Mouse (Mus musculus) midbrain, embryonic 15.5 days (tissue): ENCODE results near the gene Ak1. TPM values are rescaled to one million over a fixed set of nuclear protein-coding genes. Genes with fewer than 3 reads are reported as not detected.

Experiments used
- ATAC-seq: fragments of 200-750 bp; cut with Nextera tagmentation; replicated peaks from 2 replicates; pipeline ENCODE4 v1.8.0; 2017; ENCODE audit warnings: moderate TSS enrichment
- H3K27ac ChIP-seq: fragments of 300-500 bp; sonication (generic); 2 replicates; pipeline ENCODE4 v1.5.1; 2015; ENCODE audit warnings: mild to moderate bottlenecking, inconsistent platforms
- H3K27me3 ChIP-seq: fragments of 300-500 bp; sonication (generic); replicated peaks from 2 replicates; pipeline ENCODE4 v1.6.1; 2015; ENCODE audit warnings: inconsistent platforms
- H3K36me3 ChIP-seq: fragments of 300-500 bp; sonication (generic); replicated peaks from 2 replicates; pipeline ENCODE4 v1.6.1; 2015; ENCODE audit warnings: inconsistent platforms
- H3K4me1 ChIP-seq: fragments of 300-500 bp; sonication (generic); 2 replicates; pipeline ENCODE4 v1.6.1; 2015; ENCODE audit warnings: inconsistent platforms
- H3K4me2 ChIP-seq: fragments of 300-500 bp; sonication (generic); 2 replicates; pipeline ENCODE4 v1.6.1; 2015; ENCODE audit warnings: inconsistent platforms, mild to moderate bottlenecking, moderate library complexity
- H3K4me3 ChIP-seq: fragments of 300-500 bp; sonication (generic); 2 replicates; pipeline ENCODE4 v1.5.1; 2015; ENCODE audit warnings: mild to moderate bottlenecking, inconsistent platforms
- H3K9ac ChIP-seq: fragments of 300-500 bp; sonication (generic); 2 replicates; pipeline ENCODE4 v1.6.1; 2015; ENCODE audit warnings: mild to moderate bottlenecking, inconsistent platforms
- H3K9me3 ChIP-seq: fragments of 300-500 bp; sonication (generic); 2 replicates; pipeline ENCODE4 v1.6.1; 2016; ENCODE audit warnings: inconsistent platforms
- WGBS: fragments of 180-500 bp; shearing (Covaris S2); methylation state at CpG from one replicate; pipeline ENCODE4 v1.1.7; 2015; ENCODE audit warnings: mixed read lengths; 5-methylcytosine and 5-hydroxymethylcytosine counted together
- polyA plus RNA-seq: library from polyadenylated mRNA; unstranded; fragments of >200 nt; fragmentation: Nextera tagmentation; extraction: Ambion mirVana; gene quantifications from 2 replicates; pipeline ENCODE4 v1.2.1, GENCODE M21; 2015

Ak1 gene
- polyA plus RNA-seq, 1 experiment from 2014 or later, result 97.6 TPM

DNA sequence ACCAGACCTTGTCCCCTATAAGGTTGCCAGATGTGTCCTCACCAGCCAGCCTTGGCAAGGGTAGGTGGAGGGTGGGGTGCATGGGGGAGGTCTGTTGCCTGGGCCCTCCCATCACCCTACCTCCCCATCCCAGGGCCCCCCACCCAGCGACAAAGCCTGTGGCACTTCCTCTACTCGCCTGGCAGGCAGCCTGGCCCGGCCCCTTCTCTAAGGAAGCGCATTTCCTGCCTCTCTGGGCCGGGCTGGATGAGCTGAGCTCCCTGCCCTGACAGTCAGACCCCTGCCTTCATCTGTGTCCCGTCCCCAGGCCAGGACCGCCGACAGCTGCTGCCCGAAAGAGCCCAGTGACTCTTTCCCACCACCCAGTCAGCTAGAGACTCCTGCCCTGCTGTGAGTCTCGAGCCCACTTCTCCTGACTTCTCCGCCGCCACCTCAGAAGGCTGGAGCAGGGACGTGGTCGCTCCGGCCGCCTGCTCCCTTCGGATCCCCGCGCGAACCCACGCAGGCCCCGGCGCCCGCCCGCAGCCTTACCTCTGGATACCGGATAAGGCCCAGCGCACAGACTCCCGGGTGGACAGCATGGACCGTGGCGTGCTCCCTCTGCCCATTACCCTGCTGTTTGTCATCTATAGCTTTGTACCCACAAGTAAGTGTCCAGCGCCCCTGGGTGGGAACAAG lies 25.0 kb downstream of the Ak1 start, which contains the start of gene Eng:
Eng (plus strand) TSS at position 217 of the 678 bp plus-strand sequence.
- Histone ChIP-seq H3K4me2 (no peak within 1 kb of the TSS), H3K27ac (0 out of 2 replicates have a peak within 1 kb of the TSS, but pooled peaks have one; percentile 20), H3K4me3 (peak within 1 kb of the TSS; percentile 19), H3K27me3 (no peaks in the 10 kb centered on the region), H3K9ac (no peak within 1 kb of the TSS), H3K36me3 (no peaks in the 10 kb centered on the region), H3K4me1 (no peaks in the 10 kb centered on the region), H3K9me3 (no peaks in the 10 kb centered on the region)
- 57% methylated on average over 31 of the region's 31 CpGs for WGBS
- no peak for ATAC-seq

DNA sequence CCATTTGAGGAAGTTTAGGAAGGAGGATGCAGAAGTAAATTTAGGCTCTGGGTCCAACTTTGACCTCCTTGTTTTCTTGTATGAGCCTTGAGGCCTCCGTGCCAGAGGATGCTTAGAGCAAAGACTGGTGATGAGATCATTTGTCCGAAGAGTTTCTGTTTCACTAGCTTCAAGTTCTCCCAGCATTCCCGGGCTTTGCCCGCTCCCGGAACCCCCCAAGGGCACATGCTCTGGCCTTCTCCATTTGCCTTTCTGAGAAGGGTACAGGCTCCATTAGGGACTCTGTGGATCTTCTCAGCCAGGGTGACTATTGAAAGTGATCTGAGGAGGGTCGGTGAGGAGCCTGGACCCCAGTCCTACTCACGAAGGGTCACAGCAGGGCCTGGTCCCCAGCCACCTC lies 25.8 kb downstream of the Ak1 start:
- Histone ChIP-seq H3K4me1 (no peaks in the 10 kb centered on the region), H3K4me2 (no peak overlapping the region; the same call in 1 of the 2 replicates), H3K9ac (no peak overlapping the region), H3K9me3 (no peaks in the 10 kb centered on the region), H3K4me3 (peak overlapping the region; percentile 19), H3K27ac (no peak overlapping the region), H3K27me3 (no peaks in the 10 kb centered on the region), H3K36me3 (no peaks in the 10 kb centered on the region)
- ATAC-seq, result no peak
- WGBS, result 92% methylated on average over 7 of the region's 7 CpGs

DNA sequence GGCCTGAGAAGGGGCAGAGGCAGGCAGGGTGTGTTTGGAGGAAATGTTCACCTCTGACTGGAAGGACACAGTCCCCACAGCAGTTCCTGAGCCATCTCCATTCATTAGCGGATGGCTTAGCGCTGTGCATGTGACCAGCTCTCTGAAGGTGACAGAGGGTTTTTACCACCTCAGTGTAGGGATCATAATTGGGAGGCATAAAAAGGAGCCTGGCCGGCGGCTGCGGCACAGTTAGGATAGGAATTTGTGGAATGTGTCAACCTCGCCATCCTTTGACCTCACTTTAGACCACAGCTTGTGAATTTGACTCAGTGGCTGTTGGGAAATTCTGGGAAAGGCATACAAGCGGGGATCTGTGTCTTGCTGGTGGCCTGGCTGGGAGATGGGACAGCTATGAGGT lies 32.2 kb downstream of the Ak1 start:
- no peak overlapping the region for H3K27ac ChIP-seq

DNA sequence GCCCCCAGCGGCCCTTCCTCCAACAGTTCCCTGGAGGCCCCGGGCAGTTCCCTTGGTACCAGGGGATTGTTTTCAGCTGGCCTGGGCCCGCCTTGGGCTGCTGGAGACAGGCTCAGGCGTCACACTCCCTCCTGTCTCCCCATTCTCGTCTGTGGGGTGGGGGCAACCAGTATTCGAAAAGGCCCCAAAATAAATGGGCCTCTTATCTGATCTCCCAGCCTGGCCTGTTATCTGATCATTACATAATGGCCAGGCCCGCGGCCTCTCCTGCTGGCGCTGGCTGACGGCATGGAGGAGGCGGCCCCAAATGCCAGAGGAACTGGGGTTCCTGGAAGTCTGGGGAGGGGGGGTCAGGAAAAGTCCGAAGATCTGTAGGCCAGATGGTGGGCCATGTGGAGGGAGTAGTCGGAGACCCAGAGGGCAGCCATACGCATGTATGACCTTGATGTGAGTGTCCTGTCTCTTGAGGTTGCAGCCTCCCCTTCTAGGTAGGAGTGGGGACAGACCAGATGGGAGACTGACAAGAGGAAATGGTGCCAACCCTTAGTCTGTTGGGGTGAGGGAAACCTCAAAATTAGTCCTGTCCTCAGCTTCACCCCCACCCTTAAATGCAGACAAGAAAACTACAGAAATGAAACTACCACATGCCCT lies 33.3 kb downstream of the Ak1 start:
- no peak for ATAC-seq
- Histone ChIP-seq H3K27ac (no peak overlapping the region), H3K9me3 (no peaks in the 10 kb centered on the region)

More for the DNA sequence above, 32.2 kb downstream of the Ak1 start:
- Histone ChIP-seq H3K9ac (no peak overlapping the region), H3K4me1 (no peaks in the 10 kb centered on the region), H3K4me2 (no peak overlapping the region), H3K4me3 (no peak overlapping the region), H3K36me3 (no peaks in the 10 kb centered on the region), H3K9me3 (no peaks in the 10 kb centered on the region), H3K27me3 (no peaks in the 10 kb centered on the region)
- ATAC-seq, result no peak
- 62% methylated on average over 7 of the region's 7 CpGs for WGBS

DNA sequence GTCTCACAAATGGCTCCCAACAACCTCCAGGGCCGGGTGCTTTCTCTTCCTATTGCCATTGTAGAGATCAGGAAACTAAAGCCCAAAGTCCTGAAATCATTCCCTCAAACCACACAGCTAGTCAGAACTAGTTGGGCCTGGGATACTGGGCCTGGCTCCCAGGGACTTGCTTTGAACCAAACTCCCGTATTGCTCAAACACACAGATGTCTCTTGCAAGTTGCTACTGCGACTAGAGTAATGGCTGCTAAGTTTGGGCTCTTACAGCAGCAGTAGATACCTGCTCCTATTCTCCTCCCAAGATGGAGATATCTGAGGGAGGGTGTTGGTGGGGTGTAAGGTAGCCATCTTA lies 33.8 kb downstream of the Ak1 start:
- Histone ChIP-seq H3K4me2 (no peak overlapping the region), H3K27me3 (no peaks in the 10 kb centered on the region), H3K27ac (no peak overlapping the region), H3K4me3 (no peak overlapping the region), H3K4me1 (no peaks in the 10 kb centered on the region), H3K9me3 (no peaks in the 10 kb centered on the region), H3K9ac (no peak overlapping the region), H3K36me3 (no peaks in the 10 kb centered on the region)
- WGBS, result 89% methylated on average over 3 of the region's 3 CpGs
- no peak for ATAC-seq

More for the DNA sequence above, 33.3 kb downstream of the Ak1 start:
- Histone ChIP-seq H3K27me3 (no peaks in the 10 kb centered on the region), H3K4me1 (no peaks in the 10 kb centered on the region), H3K4me2 (no peak overlapping the region), H3K36me3 (no peaks in the 10 kb centered on the region), H3K9ac (no peak overlapping the region), H3K4me3 (no peak overlapping the region)
- WGBS, result 83% methylated on average over 14 of the region's 14 CpGs

DNA sequence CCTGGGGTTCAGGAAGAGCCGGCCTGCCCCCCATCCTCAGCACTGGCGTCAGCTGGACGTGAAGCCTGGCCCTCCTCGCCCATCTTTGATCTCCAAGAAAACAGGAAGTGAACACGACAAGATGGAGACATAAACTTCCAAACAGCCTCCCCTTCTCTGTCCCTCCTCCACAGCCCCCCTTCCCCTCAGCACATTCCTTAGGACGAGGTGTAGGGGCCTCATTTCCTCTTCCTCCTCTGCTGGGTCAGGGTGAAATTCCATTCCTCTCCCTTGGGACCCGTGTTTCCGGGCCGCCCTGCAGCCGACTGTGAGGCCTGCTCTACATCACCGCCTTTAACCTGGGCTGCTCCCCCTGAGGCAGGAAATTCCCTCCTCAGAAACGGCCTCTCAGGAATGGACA lies 34.3 kb downstream of the Ak1 start:
- no peaks in the 10 kb centered on the region for H3K36me3 ChIP-seq
- no peak overlapping the region for H3K4me2 ChIP-seq
- no peak overlapping the region for H3K4me3 ChIP-seq
- no peak overlapping the region for H3K27ac ChIP-seq
- H3K9me3 ChIP-seq, result no peaks in the 10 kb centered on the region
- H3K4me1 ChIP-seq, result no peaks in the 10 kb centered on the region
- no peak overlapping the region for H3K9ac ChIP-seq
- no peak for ATAC-seq
- H3K27me3 ChIP-seq, result no peaks in the 10 kb centered on the region
- 79% methylated on average over 12 of the region's 12 CpGs for WGBS

DNA sequence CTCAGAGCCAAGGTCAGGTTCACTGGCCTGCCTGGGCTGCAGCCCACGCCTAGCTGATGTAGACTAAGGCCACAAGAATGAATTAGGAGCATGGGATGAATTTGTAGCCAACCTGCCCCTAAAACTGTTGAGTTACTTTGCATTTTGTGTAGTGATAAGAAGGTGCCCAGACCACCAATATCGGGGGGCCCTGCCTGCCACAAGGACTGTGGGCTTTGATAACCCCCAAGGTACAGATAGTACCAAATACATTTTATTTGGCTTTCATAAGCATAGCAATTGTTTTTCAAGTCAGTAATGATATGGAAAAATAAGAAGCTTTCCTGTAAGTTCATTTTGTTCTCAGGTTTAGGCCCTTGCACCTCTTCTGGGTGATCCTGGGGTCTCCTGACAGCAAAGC lies 37.3 kb downstream of the Ak1 start:
- H3K27ac ChIP-seq, result no peak overlapping the region
- no peak overlapping the region for H3K4me3 ChIP-seq
- ATAC-seq, result no peak
- 84% methylated on average over 2 of the region's 2 CpGs for WGBS
- no peak overlapping the region for H3K4me2 ChIP-seq
- H3K27me3 ChIP-seq, result no peaks in the 10 kb centered on the region
- no peak overlapping the region for H3K9ac ChIP-seq
- H3K9me3 ChIP-seq, result no peaks in the 10 kb centered on the region
- no peaks in the 10 kb centered on the region for H3K4me1 ChIP-seq
- no peaks in the 10 kb centered on the region for H3K36me3 ChIP-seq

DNA sequence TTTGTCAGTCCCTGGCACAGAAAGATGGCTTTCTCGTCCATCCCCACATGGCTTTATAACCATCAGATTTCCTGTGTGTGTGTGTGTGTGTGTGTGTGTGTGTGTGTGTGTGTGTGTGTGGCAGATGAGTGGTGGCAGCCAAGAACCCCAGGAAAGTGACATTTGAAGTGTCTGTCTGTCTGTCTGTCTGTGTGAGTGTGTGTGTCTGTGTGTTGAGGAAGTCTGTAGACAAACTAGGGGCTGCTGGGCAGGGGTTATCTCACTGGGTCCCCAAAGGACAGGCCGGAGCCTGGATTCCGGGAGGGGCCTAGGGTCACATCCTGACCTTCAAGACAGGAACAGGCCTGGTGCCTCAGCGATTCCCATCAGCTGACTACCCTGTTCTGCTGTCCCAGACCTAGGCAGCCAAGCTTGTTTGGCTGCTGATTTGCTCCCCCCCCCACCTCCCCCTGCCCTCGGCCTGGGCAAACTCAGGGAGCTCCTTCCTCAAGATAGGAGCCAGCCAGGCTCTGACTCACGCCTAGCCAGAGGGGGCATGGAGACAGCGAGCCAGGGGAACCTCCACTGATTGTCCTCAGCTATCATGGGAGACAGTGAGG lies 40.0 kb downstream of the Ak1 start:
- 73% methylated on average over 7 of the region's 7 CpGs for WGBS
- Histone ChIP-seq H3K27ac (no peak overlapping the region), H3K9me3 (no peaks in the 10 kb centered on the region), H3K36me3 (no peaks in the 10 kb centered on the region), H3K9ac (no peak overlapping the region), H3K4me3 (no peak overlapping the region), H3K4me1 (no peaks in the 10 kb centered on the region), H3K4me2 (no peak overlapping the region), H3K27me3 (no peaks in the 10 kb centered on the region)
- no peak for ATAC-seq

DNA sequence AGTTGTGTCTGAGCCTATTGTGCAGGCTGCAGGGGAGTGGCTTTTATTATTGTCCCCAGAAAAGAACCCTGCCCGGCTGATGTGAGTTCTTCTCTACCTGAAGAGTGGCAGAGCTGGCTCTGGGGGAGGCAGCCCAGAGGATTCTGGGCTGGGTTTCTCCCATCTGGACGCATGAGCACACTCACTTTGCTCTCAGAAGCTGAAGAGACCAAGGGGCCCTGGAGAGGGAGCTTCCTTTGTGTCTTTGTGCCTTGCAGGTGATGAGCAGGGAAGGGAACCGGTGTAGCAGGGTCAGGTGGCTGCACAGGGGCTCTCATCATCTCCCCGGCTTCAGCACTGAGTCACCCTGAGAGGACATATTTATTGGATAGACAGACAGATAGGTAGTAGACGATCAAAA lies 40.7 kb downstream of the Ak1 start:
- ATAC-seq, result no peak
- WGBS, result 46% methylated on average over 5 of the region's 5 CpGs
- Histone ChIP-seq H3K9ac (no peak overlapping the region), H3K4me1 (no peaks in the 10 kb centered on the region), H3K4me2 (no peak overlapping the region), H3K27ac (no peak overlapping the region), H3K36me3 (no peaks in the 10 kb centered on the region), H3K9me3 (no peaks in the 10 kb centered on the region), H3K4me3 (no peak overlapping the region), H3K27me3 (no peaks in the 10 kb centered on the region)

DNA sequence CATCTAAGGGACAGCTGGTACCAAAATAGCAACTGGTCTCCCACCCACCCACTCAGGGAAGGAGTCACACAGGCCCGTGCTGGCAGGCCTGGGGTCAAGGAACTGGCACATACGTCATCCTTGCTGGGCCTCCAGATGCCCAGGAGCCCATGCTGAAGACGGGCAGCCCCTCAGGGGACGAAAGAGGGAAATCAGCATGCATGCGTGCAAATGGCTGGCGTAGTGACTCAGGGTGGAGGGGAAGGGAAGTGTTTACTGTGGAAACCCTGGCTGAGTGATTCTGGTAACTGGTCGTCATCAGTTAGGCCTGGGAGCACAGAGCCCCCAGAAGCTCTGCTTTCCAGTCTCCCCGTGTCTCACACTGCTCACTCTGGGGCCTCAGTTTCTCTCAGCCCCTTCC lies 43.8 kb downstream of the Ak1 start:
- no peak overlapping the region for H3K9ac ChIP-seq
- no peak overlapping the region for H3K4me3 ChIP-seq
- H3K9me3 ChIP-seq, result no peaks in the 10 kb centered on the region
- no peak overlapping the region for H3K4me2 ChIP-seq
- H3K36me3 ChIP-seq, result no peaks in the 10 kb centered on the region
- no peak for ATAC-seq
- H3K4me1 ChIP-seq, result no peaks in the 10 kb centered on the region
- no peaks in the 10 kb centered on the region for H3K27me3 ChIP-seq
- WGBS, result 73% methylated on average over 8 of the region's 8 CpGs
- no peak overlapping the region for H3K27ac ChIP-seq

DNA sequence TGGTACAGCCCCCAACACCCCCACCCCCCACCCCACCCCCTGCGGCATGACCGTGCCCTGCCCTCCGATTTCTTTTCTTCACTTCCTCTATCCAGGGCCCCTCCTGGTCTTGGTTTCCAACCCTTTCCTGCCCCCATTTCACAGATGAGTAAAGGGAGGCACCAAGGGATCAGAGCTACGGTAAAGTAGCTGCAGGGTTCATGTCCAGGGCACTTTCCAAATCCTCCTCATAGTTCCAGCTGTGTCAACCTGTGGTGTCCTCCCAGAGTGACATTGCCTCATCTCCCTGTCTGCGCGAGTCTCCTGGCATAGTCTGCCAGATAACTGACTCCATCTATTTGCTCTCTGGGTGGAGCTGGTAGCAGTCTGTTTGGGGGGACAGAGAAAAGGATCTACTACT lies 44.3 kb downstream of the Ak1 start:
- Histone ChIP-seq H3K36me3 (no peaks in the 10 kb centered on the region), H3K9ac (no peak overlapping the region), H3K27me3 (no peaks in the 10 kb centered on the region), H3K9me3 (no peaks in the 10 kb centered on the region), H3K27ac (no peak overlapping the region), H3K4me2 (no peak overlapping the region), H3K4me1 (no peaks in the 10 kb centered on the region), H3K4me3 (no peak overlapping the region)
- no peak for ATAC-seq
- 94% methylated on average over 6 of the region's 6 CpGs for WGBS

DNA sequence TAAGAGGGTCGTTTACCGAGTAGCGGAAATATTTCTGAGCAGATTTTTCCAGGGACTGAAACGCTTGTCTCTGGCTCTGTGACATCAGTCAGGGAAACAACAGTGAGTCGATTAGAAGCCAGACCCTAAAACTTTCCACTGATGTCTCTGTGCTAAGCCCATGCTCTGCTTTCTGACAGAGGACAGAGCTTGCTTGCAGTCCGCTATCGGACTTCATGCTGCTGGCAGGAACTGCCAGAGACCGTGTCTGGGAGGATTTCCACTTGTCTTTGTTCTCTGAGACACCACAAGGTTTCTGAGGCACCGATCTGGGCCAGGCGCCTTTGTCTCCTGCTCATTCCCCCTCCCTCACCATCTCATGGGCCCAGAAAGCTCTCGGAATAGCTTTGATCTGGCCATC lies 46.2 kb downstream of the Ak1 start:
- 15% methylated on average over 11 of the region's 11 CpGs for WGBS
- no peak overlapping the region for H3K4me2 ChIP-seq
- H3K4me3 ChIP-seq, result no peak overlapping the region
- no peaks in the 10 kb centered on the region for H3K27me3 ChIP-seq
- H3K9ac ChIP-seq, result no peak overlapping the region
- no peak for ATAC-seq
- no peak overlapping the region for H3K27ac ChIP-seq
- H3K9me3 ChIP-seq, result no peaks in the 10 kb centered on the region
- no peaks in the 10 kb centered on the region for H3K36me3 ChIP-seq
- H3K4me1 ChIP-seq, result no peaks in the 10 kb centered on the region

DNA sequence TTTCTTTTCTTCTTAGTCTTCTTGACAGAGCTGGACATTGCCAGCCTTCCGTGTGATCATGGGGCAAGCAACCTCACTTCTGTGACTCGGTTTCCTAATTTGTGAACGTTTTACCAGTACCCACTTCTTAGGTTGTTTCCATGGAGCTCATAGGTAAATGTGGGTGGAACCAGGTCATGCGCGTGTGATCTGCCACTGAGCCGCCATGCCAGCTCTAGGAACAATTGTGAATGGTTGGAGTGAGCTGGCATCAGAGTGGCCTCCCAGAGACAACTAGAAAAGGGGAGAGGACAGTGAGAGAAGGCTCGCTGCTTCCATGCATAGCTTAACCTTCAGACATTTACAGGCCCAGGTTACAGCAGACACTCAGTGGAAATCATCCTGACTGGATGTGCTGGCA lies 46.6 kb downstream of the Ak1 start:
- Histone ChIP-seq H3K9ac (no peak overlapping the region), H3K4me2 (no peak overlapping the region), H3K27ac (no peak overlapping the region), H3K4me1 (no peaks in the 10 kb centered on the region), H3K36me3 (no peaks in the 10 kb centered on the region), H3K27me3 (no peaks in the 10 kb centered on the region), H3K4me3 (no peak overlapping the region), H3K9me3 (no peaks in the 10 kb centered on the region)
- WGBS, result 63% methylated on average over 7 of the region's 7 CpGs
- no peak for ATAC-seq
